In the genomic region with DNA sequence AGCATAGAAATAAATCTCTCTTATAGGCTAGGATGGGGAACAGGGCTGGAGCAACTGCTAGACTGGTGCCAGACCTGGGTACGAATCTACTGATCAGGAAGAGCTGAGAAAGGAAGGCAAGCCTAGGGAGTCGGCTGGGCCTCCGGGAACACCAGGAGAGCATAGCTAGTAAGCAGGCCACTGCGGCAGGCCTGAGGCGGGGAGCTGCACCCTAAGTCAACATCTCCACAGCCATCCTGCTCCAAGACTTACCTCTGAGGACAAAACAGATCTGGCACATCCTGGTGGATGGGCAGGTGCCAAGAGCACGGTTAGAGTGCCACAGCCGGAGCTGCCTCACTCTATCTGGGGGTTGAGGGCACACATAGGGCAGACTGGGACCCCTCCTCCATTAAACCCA, we compare ENCODE assay signal across 24 mouse cellular contexts. TPM values are rescaled to one million over a fixed set of nuclear protein-coding genes. Genes with fewer than 3 reads are reported as not detected.
A peak's percentile ranks its signal among the peaks of the same experiment; 100 is the strongest.
DNase-seq lines count a peak whose midpoint lies in the region; ATAC-seq and TF ChIP-seq lines count a peak whose summit lies in the region.
"Had no signal": no experiment of that assay in that cellular context is flagged by ENCODE, and none has a peak within 500 bp of the region (broad histone marks: within the 10 kb centered on the region; RNA-seq: fewer than 3 reads in every experiment).

No protein-coding gene starts in this region.

- no peaks in the 10 kb centered on the region for H3K27me3 ChIP-seq in forebrain, embryonic 13.5 days
- no peaks in the 10 kb centered on the region for H3K27me3 ChIP-seq in forebrain, embryonic 12.5 days
- no peaks in the 10 kb centered on the region for H3K27me3 ChIP-seq in heart, embryonic 13.5 days (replicated peaks)
- H3K27me3 ChIP-seq in heart, postnatal 0 days (ENCODE audit: control insufficient read depth, insufficient read depth, low read length): no peaks in the 10 kb centered on the region
- H3K27me3 ChIP-seq: embryonic facial prominence, embryonic 13.5 days had no signal

- no peak overlapping the region for H3K4me3 ChIP-seq in forebrain, embryonic 13.5 days
- H3K4me3 ChIP-seq in forebrain, embryonic 12.5 days (replicated peaks): no peak overlapping the region
- no peak overlapping the region for H3K4me3 ChIP-seq in heart, embryonic 13.5 days
- no peak overlapping the region for H3K4me3 ChIP-seq in heart, postnatal 0 days (ENCODE audit: low read depth, low read length)
- H3K4me3 ChIP-seq: embryonic facial prominence, embryonic 13.5 days had no signal

- no peak overlapping the region for H3K4me2 ChIP-seq in forebrain, embryonic 13.5 days
- no peak overlapping the region for H3K4me2 ChIP-seq in forebrain, embryonic 12.5 days
- H3K4me2 ChIP-seq in heart, embryonic 13.5 days: no peak overlapping the region
- no peak overlapping the region for H3K4me2 ChIP-seq in heart, postnatal 0 days (ENCODE audit: low read depth, low read length)
- H3K4me2 ChIP-seq: embryonic facial prominence, embryonic 13.5 days had no signal

- no peaks in the 10 kb centered on the region for H3K9me3 ChIP-seq in forebrain, embryonic 13.5 days (replicated peaks)
- no peaks in the 10 kb centered on the region for H3K9me3 ChIP-seq in forebrain, embryonic 12.5 days
- H3K9me3 ChIP-seq in heart, embryonic 13.5 days: no peaks in the 10 kb centered on the region
- H3K9me3 ChIP-seq in heart, postnatal 0 days (replicated peaks; ENCODE audit: control insufficient read depth, low read length): no peaks in the 10 kb centered on the region
- H3K9me3 ChIP-seq: embryonic facial prominence, embryonic 13.5 days had no signal

- peaks cover 85% of the 10 kb centered on the region for H3K36me3 ChIP-seq in forebrain, embryonic 13.5 days (ENCODE audit: poor library complexity, severe bottlenecking)
- peaks cover 82% of the 10 kb centered on the region for H3K36me3 ChIP-seq in forebrain, embryonic 12.5 days (replicated peaks)
- H3K36me3 ChIP-seq in heart, embryonic 13.5 days: peaks cover 85% of the 10 kb centered on the region
- peaks cover 42% of the 10 kb centered on the region for H3K36me3 ChIP-seq in heart, postnatal 0 days (replicated peaks; ENCODE audit: control insufficient read depth, insufficient read depth, low read length)

- WGBS in forebrain, embryonic 13.5 days: 93% methylated on average over 7 of the region's 7 CpGs
- 94% methylated on average over 7 of the region's 7 CpGs for WGBS in forebrain, embryonic 12.5 days
- 93% methylated on average over 7 of the region's 7 CpGs for WGBS in heart, embryonic 13.5 days
- WGBS in heart, postnatal 0 days: 87% methylated on average over 7 of the region's 7 CpGs

- TF ChIP-seq CTCF in heart, postnatal 0 days (IDR thresholded peaks at IDR 0.05; ENCODE audit: low read depth): no peak

- no peak for ATAC-seq in forebrain, embryonic 13.5 days
- no peak for ATAC-seq in forebrain, embryonic 12.5 days (ENCODE audit: low FRiP score)
- ATAC-seq in heart, embryonic 13.5 days (ENCODE audit: extremely low read depth, insufficient number of reproducible peaks, low FRiP score, low TSS enrichment): no peak
- ATAC-seq in heart, postnatal 0 days (ENCODE audit: insufficient read depth, low read depth): no peak
- ATAC-seq: CD4-positive, CD25-positive, alpha-beta regulatory T cell, adult 4 months; forebrain, embryonic 14.5 days; hindbrain, embryonic 16.5 days; inflammation-experienced regulatory T-cells, adult 6 months had no signal

- H3K9ac ChIP-seq in forebrain, embryonic 13.5 days: 0 out of 2 replicates have a peak overlapping the region, but pooled peaks have one; percentile 6
- H3K9ac ChIP-seq in forebrain, embryonic 12.5 days: no peak overlapping the region
- H3K9ac ChIP-seq in heart, embryonic 13.5 days: 0 out of 2 replicates have a peak overlapping the region, but pooled peaks have one; percentile 10
- H3K9ac ChIP-seq in heart, postnatal 0 days (replicated peaks; ENCODE audit: low read depth, low read length): no peak overlapping the region
- H3K9ac ChIP-seq: embryonic facial prominence, embryonic 13.5 days had no signal

- no peak for DNase-seq in heart, postnatal 4 days
- no peak for DNase-seq in heart, postnatal 0 days (ENCODE audit: low spot score)
- no peak for DNase-seq in heart, adult 11 months
- DNase-seq in right cerebral cortex, postnatal 14 days: no peak
- DNase-seq: adrenal gland, adult 2 months; adrenal gland, postnatal 25 days; B cell, adult 2 months; cerebellum, adult 18-20 months; cerebellum, adult 9-11 months; cerebellum, postnatal 36 days; gastrocnemius, postnatal 10 days; heart, postnatal 14 days; kidney, adult 11 months; kidney, adult 9 months had no signal

- peaks cover 32% of the 10 kb centered on the region for H3K4me1 ChIP-seq in forebrain, embryonic 13.5 days
- H3K4me1 ChIP-seq in forebrain, embryonic 12.5 days: peaks cover 21% of the 10 kb centered on the region
- H3K4me1 ChIP-seq in heart, embryonic 13.5 days: peaks cover 58% of the 10 kb centered on the region
- H3K4me1 ChIP-seq in heart, postnatal 0 days (ENCODE audit: control insufficient read depth, insufficient read depth): peaks cover 40% of the 10 kb centered on the region

- no peak for TF ChIP-seq EP300 in heart, postnatal 0 days (IDR thresholded peaks at IDR 0.05; ENCODE audit: low read depth)

- no peak overlapping the region for H3K27ac ChIP-seq in forebrain, embryonic 13.5 days
- H3K27ac ChIP-seq in forebrain, embryonic 12.5 days: no peak overlapping the region
- peak overlapping the region; percentile 76 for H3K27ac ChIP-seq in heart, embryonic 13.5 days (replicated peaks)
- H3K27ac ChIP-seq in heart, postnatal 0 days (ENCODE audit: low read depth): peak overlapping the region; percentile 87
- H3K27ac ChIP-seq: embryonic facial prominence, embryonic 13.5 days had no signal

RNA-seq across cellular contexts. Expression of a gene that starts 5.6 kb away (rescaled TPM):
- polyA plus RNA-seq in forebrain, embryonic 13.5 days (2015; fragmentation: Nextera tagmentation; extraction: Ambion mirVana): 7.4 and 7.5 TPM in 2 replicates
- 5.6 and 5.9 TPM in 2 replicates for polyA plus RNA-seq in forebrain, embryonic 12.5 days (2016; fragmentation: Nextera tagmentation; extraction: Ambion mirVana)
- polyA plus RNA-seq in heart, embryonic 13.5 days (2015; fragmentation: Nextera tagmentation; extraction: Ambion mirVana): 12.6 and 12.7 TPM in 2 replicates
- 10 to 100 TPM; 15.3 to 15.5 TPM for total RNA-seq in heart, postnatal 4 days (2021)
- total RNA-seq in heart, postnatal 0 days (2014; rRNA removed; ENCODE audit: low replicate concordance): 14.5 and 17.6 TPM in 2 replicates
- 13.1 and 16.5 TPM in 2 replicates for polyA plus RNA-seq in heart, postnatal 0 days (2015; fragmentation: Nextera tagmentation; extraction: Ambion mirVana)

RNA-seq across cellular contexts. Expression of a gene that starts 5.7 kb away (rescaled TPM):
- polyA plus RNA-seq in forebrain, embryonic 13.5 days (2015; fragmentation: Nextera tagmentation; extraction: Ambion mirVana): 103 and 104 TPM in 2 replicates
- polyA plus RNA-seq in forebrain, embryonic 12.5 days (2016; fragmentation: Nextera tagmentation; extraction: Ambion mirVana): 110 and 115 TPM in 2 replicates
- 97.6 and 109 TPM in 2 replicates for polyA plus RNA-seq in heart, embryonic 13.5 days (2015; fragmentation: Nextera tagmentation; extraction: Ambion mirVana)
- 10 to 100 TPM; 93.1 to 99.2 TPM for total RNA-seq in heart, postnatal 4 days (2021)
- total RNA-seq in heart, postnatal 0 days (2014; rRNA removed; ENCODE audit: low replicate concordance): 103 and 117 TPM in 2 replicates
- polyA plus RNA-seq in heart, postnatal 0 days (2015; fragmentation: Nextera tagmentation; extraction: Ambion mirVana): 41.4 and 44.0 TPM in 2 replicates

RNA-seq across cellular contexts. Expression of a gene that starts 10.7 kb away (rescaled TPM):
- 0.36 and 0.49 TPM in 2 replicates for polyA plus RNA-seq in forebrain, embryonic 13.5 days (2015; fragmentation: Nextera tagmentation; extraction: Ambion mirVana)
- 0.15 and 0.56 TPM in 2 replicates for polyA plus RNA-seq in forebrain, embryonic 12.5 days (2016; fragmentation: Nextera tagmentation; extraction: Ambion mirVana)
- polyA plus RNA-seq in heart, embryonic 13.5 days (2015; fragmentation: Nextera tagmentation; extraction: Ambion mirVana): 0.78 and 1.3 TPM in 2 replicates
- total RNA-seq in heart, postnatal 4 days (2021): 1 to 10 TPM; 2.7 to 3.5 TPM
- 2.6 TPM in 1 of 2 replicates, not detected in the other for total RNA-seq in heart, postnatal 0 days (2014; rRNA removed; ENCODE audit: low replicate concordance)
- 0.52 and 0.68 TPM in 2 replicates for polyA plus RNA-seq in heart, postnatal 0 days (2015; fragmentation: Nextera tagmentation; extraction: Ambion mirVana)

RNA-seq across cellular contexts. Expression of a gene that starts 10.7 kb away (rescaled TPM):
- 15.9 and 17.4 TPM in 2 replicates for polyA plus RNA-seq in forebrain, embryonic 13.5 days (2015; fragmentation: Nextera tagmentation; extraction: Ambion mirVana)
- 20.6 and 25.5 TPM in 2 replicates for polyA plus RNA-seq in forebrain, embryonic 12.5 days (2016; fragmentation: Nextera tagmentation; extraction: Ambion mirVana)
- 74.8 and 75.6 TPM in 2 replicates for polyA plus RNA-seq in heart, embryonic 13.5 days (2015; fragmentation: Nextera tagmentation; extraction: Ambion mirVana)
- 10 to 100 TPM; 81.2 to 85.1 TPM for total RNA-seq in heart, postnatal 4 days (2021)
- 151 TPM in 2 replicates for total RNA-seq in heart, postnatal 0 days (2014; rRNA removed; ENCODE audit: low replicate concordance)
- 95.2 and 105 TPM in 2 replicates for polyA plus RNA-seq in heart, postnatal 0 days (2015; fragmentation: Nextera tagmentation; extraction: Ambion mirVana)

RNA-seq across cellular contexts. Expression of a gene that starts 22.7 kb away (rescaled TPM):
- not detected in 2 replicates for polyA plus RNA-seq in forebrain, embryonic 13.5 days (2015; fragmentation: Nextera tagmentation; extraction: Ambion mirVana)
- polyA plus RNA-seq in forebrain, embryonic 12.5 days (2016; fragmentation: Nextera tagmentation; extraction: Ambion mirVana): not detected in 2 replicates
- polyA plus RNA-seq in heart, embryonic 13.5 days (2015; fragmentation: Nextera tagmentation; extraction: Ambion mirVana): 1.3 and 2.3 TPM in 2 replicates
- total RNA-seq in heart, postnatal 4 days (2021): not detected
- not detected in 2 replicates for total RNA-seq in heart, postnatal 0 days (2014; rRNA removed; ENCODE audit: low replicate concordance)
- polyA plus RNA-seq in heart, postnatal 0 days (2015; fragmentation: Nextera tagmentation; extraction: Ambion mirVana): not detected in 2 replicates
- total RNA-seq: adrenal gland, adult 2 months; adrenal gland, postnatal 25 days; gastrocnemius, postnatal 10 days; heart, postnatal 14 days had no signal
- polyA plus RNA-seq: adrenal gland, adult 2 months; embryonic facial prominence, embryonic 13.5 days; forebrain, embryonic 14.5 days; gonadal fat pad, adult 2 months; hindbrain, embryonic 11.5 days; hindbrain, embryonic 16.5 days had no signal

Comparison
In these comparisons a context has a peak if more than half of its experiments do, and no peak if none do; other contexts are left out.
1. H3K9ac ChIP-seq: peak in forebrain, embryonic 13.5 days (single experiment) and heart, embryonic 13.5 days (single experiment); none in forebrain, embryonic 12.5 days (single experiment) and heart, postnatal 0 days (single experiment).
2. H3K27ac ChIP-seq: peak in heart, embryonic 13.5 days (single experiment) and heart, postnatal 0 days (single experiment); none in forebrain, embryonic 13.5 days (single experiment) and forebrain, embryonic 12.5 days (single experiment).